Mouse (Mus musculus): ENCODE data around the gene Arpc4.

DNA sequence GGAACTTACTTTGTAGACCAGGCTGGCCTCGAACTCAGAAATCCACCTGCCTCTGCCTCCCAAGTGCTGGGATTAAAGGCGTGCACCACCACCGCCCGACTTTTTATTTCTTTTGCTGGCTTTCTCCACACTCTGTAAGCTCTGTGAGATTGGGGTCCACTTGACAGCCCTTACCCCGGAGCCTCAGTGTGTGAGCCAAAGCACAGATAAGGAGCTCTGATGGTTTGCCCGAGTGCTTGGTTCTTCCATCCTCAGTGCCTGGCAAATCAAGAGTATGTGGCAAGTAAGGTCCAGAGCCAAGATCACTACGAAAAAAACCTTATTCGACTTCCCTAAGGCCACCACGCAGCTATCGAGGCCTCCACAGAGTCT is 14.1 kb downstream of the Arpc4 start:
- TF ChIP-seq POLR2A (IDR thresholded peaks at IDR 0.05; ENCODE audit: low read depth, low read length) (no peak), CTCF (IDR thresholded peaks at IDR 0.05; ENCODE audit: extremely low read depth, insufficient read depth, insufficient read length, insufficient replicate concordance) (no peak)

All from spleen, adult 2 months (tissue).